Mouse (Mus musculus) C2C12 (cell line): ENCODE measurements at regions not wholly inside any gene's neighbourhood (a gene's known extent, or its start where the extent isn't known, plus 50 kb on each side); places are given as distances from the start of the nearest gene placed in this dataset.

Experiments
- H3K27me3 ChIP-seq: one replicate; pipeline ENCODE4 v1.6.1; 2011; ENCODE audit not compliant: control insufficient read depth, insufficient read depth, insufficient read length
- H3K36me3 ChIP-seq: one replicate; pipeline ENCODE4 v1.6.1; 2011; ENCODE audit not compliant: control insufficient read depth, insufficient read depth
- H3K4me3 ChIP-seq: one replicate; pipeline ENCODE4 v1.5.1; 2011; ENCODE audit warnings: mild to moderate bottlenecking, control low read depth; ENCODE audit not compliant: poor library complexity, insufficient read depth, severe bottlenecking
- H3K79me2 ChIP-seq: one replicate; pipeline ENCODE4 v1.6.1; 2011; ENCODE audit not compliant: control insufficient read depth, insufficient read depth
- H3K79me3 ChIP-seq: one replicate; pipeline ENCODE4 v1.6.1; 2011; ENCODE audit warnings: low read depth, control low read depth
- H3ac ChIP-seq: one replicate; pipeline ENCODE3; 2011; ENCODE audit warnings: low read depth; ENCODE audit not compliant: control insufficient read depth, insufficient read length
- CEBPB ChIP-seq: IDR thresholded peaks from one replicate; pipeline ENCODE4 v1.6.1; 2011; ENCODE audit warnings: low read depth, mild to moderate bottlenecking, control low read depth, moderate library complexity
- CTCF ChIP-seq: IDR thresholded peaks from one replicate; pipeline ENCODE4 v1.5.1; 2011; ENCODE audit not compliant: control insufficient read depth, insufficient read depth, insufficient read length
- FOSL1 ChIP-seq: IDR thresholded peaks from one replicate; pipeline ENCODE4 v1.8.0; 2011; ENCODE audit warnings: mild to moderate bottlenecking, low read length; ENCODE audit not compliant: poor library complexity, insufficient read depth, severe bottlenecking
- MAX ChIP-seq: IDR thresholded peaks from one replicate; pipeline ENCODE4 v1.6.1; 2011; ENCODE audit warnings: mild to moderate bottlenecking, control low read depth
- MYOD1 ChIP-seq: IDR thresholded peaks from one replicate; pipeline ENCODE4 v1.6.1; 2011; ENCODE audit warnings: low read depth; ENCODE audit not compliant: control insufficient read depth, insufficient read length
- MYOG ChIP-seq: IDR thresholded peaks from one replicate; pipeline ENCODE4 v1.6.1; 2011; ENCODE audit not compliant: control insufficient read depth, insufficient read length; ENCODE audit errors: extremely low read depth
- USF1 ChIP-seq: IDR thresholded peaks from one replicate; pipeline ENCODE4 v1.6.1; 2011; ENCODE audit warnings: low read depth, mild to moderate bottlenecking, control low read depth, moderate library complexity

- TF ChIP-seq CEBPB (no peak), MYOD1 (no peak), FOSL1 (no peak)
- H3K79me2 ChIP-seq, result no peaks in the 10 kb centered on the region
- no peaks in the 10 kb centered on the region for H3K36me3 ChIP-seq
- no peak overlapping the region for H3K4me3 ChIP-seq
- no peak overlapping the region for H3ac ChIP-seq
- H3K27me3 ChIP-seq, result peaks cover 19% of the 10 kb centered on the region
- H3K79me3 ChIP-seq, result no peaks in the 10 kb centered on the region
Observed at GRCm38 (mm10) chr8:10763907-10764306, 244.4 kb downstream of the Irs2 start.

GRCm38 (mm10) chr8:10761694-10762305 lies 246.5 kb downstream of the Irs2 start:
- TF ChIP-seq FOSL1, result no peak
- TF ChIP-seq MAX, result no peak
- TF ChIP-seq USF1, result no peak
- no peak for TF ChIP-seq MYOG
- TF ChIP-seq CTCF, result no peak
- TF ChIP-seq MYOD1, result no peak
- no peak for TF ChIP-seq CEBPB
- H3K27me3 ChIP-seq, result peaks cover 18% of the 10 kb centered on the region
- no peaks in the 10 kb centered on the region for H3K79me2 ChIP-seq
- H3K4me3 ChIP-seq, result no peak overlapping the region
- H3ac ChIP-seq, result no peak overlapping the region
- no peaks in the 10 kb centered on the region for H3K36me3 ChIP-seq
- H3K79me3 ChIP-seq, result no peaks in the 10 kb centered on the region

GRCm38 (mm10) chr8:10760851-10761693 lies 247.2 kb downstream of the Irs2 start:
- TF ChIP-seq FOSL1 (no peak), CEBPB (no peak), MYOD1 (no peak), USF1 (no peak)
- H3K79me2 ChIP-seq, result no peaks in the 10 kb centered on the region
- H3K36me3 ChIP-seq, result no peaks in the 10 kb centered on the region
- H3ac ChIP-seq, result no peak overlapping the region
- peaks cover 18% of the 10 kb centered on the region for H3K27me3 ChIP-seq
- H3K79me3 ChIP-seq, result no peaks in the 10 kb centered on the region
- no peak overlapping the region for H3K4me3 ChIP-seq

- Histone ChIP-seq H3K27me3 (peaks cover 18% of the 10 kb centered on the region), H3K79me3 (no peaks in the 10 kb centered on the region), H3K79me2 (no peaks in the 10 kb centered on the region), H3ac (no peak overlapping the region), H3K36me3 (no peaks in the 10 kb centered on the region), H3K4me3 (no peak overlapping the region)
- TF ChIP-seq MYOD1 (no peak), CTCF (no peak), MAX (no peak), FOSL1 (no peak), USF1 (no peak), MYOG (no peak), CEBPB (no peak)
Observed at GRCm38 (mm10) chr8:10760231-10760630, 248.0 kb downstream of the Irs2 start.

GRCm38 (mm10) chr8:10758151-10758550 lies 250.1 kb downstream of the Irs2 start:
- no peak overlapping the region for H3K4me3 ChIP-seq
- H3K27me3 ChIP-seq, result peaks cover 15% of the 10 kb centered on the region
- H3ac ChIP-seq, result no peak overlapping the region
- H3K36me3 ChIP-seq, result no peaks in the 10 kb centered on the region
- TF ChIP-seq USF1 (no peak), CEBPB (no peak), FOSL1 (no peak), CTCF (no peak), MYOG (no peak), MAX (no peak), MYOD1 (no peak)
- no peaks in the 10 kb centered on the region for H3K79me2 ChIP-seq
- no peaks in the 10 kb centered on the region for H3K79me3 ChIP-seq

GRCm38 (mm10) chr8:10754986-10755308 lies 253.3 kb downstream of the Irs2 start:
- TF ChIP-seq USF1, result no peak
- no peak for TF ChIP-seq MAX
- TF ChIP-seq CTCF, result no peak
- TF ChIP-seq FOSL1, result no peak
- TF ChIP-seq MYOD1, result no peak
- TF ChIP-seq CEBPB, result no peak
- no peak for TF ChIP-seq MYOG
- no peak overlapping the region for H3ac ChIP-seq
- no peak overlapping the region for H3K4me3 ChIP-seq
- peaks cover 14% of the 10 kb centered on the region for H3K27me3 ChIP-seq
- H3K79me2 ChIP-seq, result no peaks in the 10 kb centered on the region
- no peaks in the 10 kb centered on the region for H3K36me3 ChIP-seq
- H3K79me3 ChIP-seq, result no peaks in the 10 kb centered on the region
